Mouse (Mus musculus) neural tube, embryonic 12.5 days (tissue): ENCODE results near the gene Mfsd12. TPM values are rescaled to one million over a fixed set of nuclear protein-coding genes. Genes with fewer than 3 reads are reported as not detected.

Experiments
- ATAC-seq: fragments of 200-750 bp; cut with Nextera tagmentation; 2 replicates; pipeline ENCODE4 v1.8.0; 2017; ENCODE audit warnings: low read depth, mild to moderate bottlenecking, moderate TSS enrichment, moderate library complexity; ENCODE audit not compliant: low FRiP score
- H3K27ac ChIP-seq: fragments of 300-500 bp; sonication (generic); 2 replicates; pipeline ENCODE4 v1.5.1; 2016
- H3K27me3 ChIP-seq: fragments of 300-500 bp; sonication (generic); replicated peaks from 2 replicates; pipeline ENCODE4 v1.6.1; 2016; ENCODE audit warnings: mild to moderate bottlenecking
- H3K36me3 ChIP-seq: fragments of 300-500 bp; sonication (generic); 2 replicates; pipeline ENCODE4 v1.6.1; 2016; ENCODE audit warnings: mild to moderate bottlenecking
- H3K4me1 ChIP-seq: fragments of 300-500 bp; sonication (generic); 2 replicates; pipeline ENCODE4 v1.6.1; 2016
- H3K4me2 ChIP-seq: fragments of 300-500 bp; sonication (generic); replicated peaks from 2 replicates; pipeline ENCODE4 v1.6.1; 2016; ENCODE audit warnings: mild to moderate bottlenecking
- H3K4me3 ChIP-seq: fragments of 300-500 bp; sonication (generic); 2 replicates; pipeline ENCODE4 v1.5.1; 2016
- H3K9ac ChIP-seq: fragments of 300-500 bp; sonication (generic); 2 replicates; pipeline ENCODE4 v1.6.1; 2016; ENCODE audit warnings: mild to moderate bottlenecking
- H3K9me3 ChIP-seq: fragments of 300-500 bp; sonication (generic); 2 replicates; pipeline ENCODE4 v1.6.1; 2016; ENCODE audit warnings: mild to moderate bottlenecking
- WGBS: fragments of 180-500 bp; shearing (Covaris S2); methylation state at CpG from one replicate; pipeline ENCODE4 v1.1.7; 2016; 5-methylcytosine and 5-hydroxymethylcytosine counted together
- polyA plus RNA-seq: library from polyadenylated mRNA; unstranded; fragments of >200 nt; fragmentation: Nextera tagmentation; extraction: Ambion mirVana; gene quantifications from 2 replicates; pipeline ENCODE4 v1.2.1, GENCODE M21; 2016

Mfsd12 gene
- polyA plus RNA-seq, 1 experiment from 2014 or later: 16.8 TPM

GRCm38 (mm10) chr10:81346453-81347067 is 10.7 kb upstream of the Mfsd12 start:
- peaks cover 34% of the 10 kb centered on the region for H3K4me1 ChIP-seq
- WGBS: 5% methylated on average over 55 of the region's 55 CpGs
- peak overlapping the region; percentile 50 for H3K4me2 ChIP-seq
- no peaks in the 10 kb centered on the region for H3K9me3 ChIP-seq
- H3K27me3 ChIP-seq: peaks cover 54% of the 10 kb centered on the region
- H3K27ac ChIP-seq: no peak overlapping the region
- peak overlapping the region; percentile 46; the same call in 1 of the 2 replicates for H3K9ac ChIP-seq
- no peak for ATAC-seq
- peaks cover 15% of the 10 kb centered on the region; the same call in 1 of the 2 replicates for H3K36me3 ChIP-seq
- H3K4me3 ChIP-seq: peak overlapping the region; percentile 16; the same call in 1 of the 2 replicates

GRCm38 (mm10) chr10:81349146-81349545 is 8.1 kb upstream of the Mfsd12 start:
- peak overlapping the region; percentile 94 for H3K4me2 ChIP-seq
- H3K36me3 ChIP-seq: peaks cover 15% of the 10 kb centered on the region; the same call in 1 of the 2 replicates
- peak overlapping the region; percentile 74; the same call in 1 of the 2 replicates for H3K9ac ChIP-seq
- ATAC-seq: no peak
- no peak overlapping the region for H3K27ac ChIP-seq
- H3K4me1 ChIP-seq: peaks cover 26% of the 10 kb centered on the region
- peaks cover 34% of the 10 kb centered on the region for H3K27me3 ChIP-seq
- peak overlapping the region; percentile 76; the same call in 1 of the 2 replicates for H3K4me3 ChIP-seq
- no peaks in the 10 kb centered on the region for H3K9me3 ChIP-seq
- 2% methylated on average over 12 of the region's 12 CpGs for WGBS

DNA sequence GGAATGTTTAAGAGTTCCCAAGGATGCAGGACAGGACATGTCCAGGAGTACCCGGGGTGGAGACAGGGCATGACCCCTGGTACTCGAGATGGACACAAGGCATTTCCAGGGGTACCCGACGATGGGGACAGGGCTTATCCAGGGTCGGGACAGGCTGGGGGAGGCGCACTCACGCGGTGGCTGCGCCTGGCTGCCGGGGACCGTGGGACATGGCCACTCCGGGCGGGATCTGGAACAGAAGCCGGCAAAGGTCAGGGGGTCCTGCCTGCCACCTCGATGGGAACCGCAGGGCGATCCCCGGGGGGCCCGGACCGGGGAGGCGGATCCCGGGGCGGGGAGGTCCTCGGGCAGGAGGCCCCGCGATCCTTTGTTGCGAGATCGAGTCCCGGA is 7.3 kb upstream of the Mfsd12 start:
- Histone ChIP-seq H3K27ac (no peak overlapping the region), H3K9me3 (no peaks in the 10 kb centered on the region), H3K4me2 (peak overlapping the region; percentile 94), H3K27me3 (peaks cover 26% of the 10 kb centered on the region), H3K4me3 (peak overlapping the region; percentile 76), H3K36me3 (peaks cover 15% of the 10 kb centered on the region; the same call in 1 of the 2 replicates), H3K4me1 (peaks cover 26% of the 10 kb centered on the region), H3K9ac (peak overlapping the region; percentile 74)
- WGBS: under 1% methylated on average over 29 of the region's 29 CpGs
- peak; percentile 22 for ATAC-seq

DNA sequence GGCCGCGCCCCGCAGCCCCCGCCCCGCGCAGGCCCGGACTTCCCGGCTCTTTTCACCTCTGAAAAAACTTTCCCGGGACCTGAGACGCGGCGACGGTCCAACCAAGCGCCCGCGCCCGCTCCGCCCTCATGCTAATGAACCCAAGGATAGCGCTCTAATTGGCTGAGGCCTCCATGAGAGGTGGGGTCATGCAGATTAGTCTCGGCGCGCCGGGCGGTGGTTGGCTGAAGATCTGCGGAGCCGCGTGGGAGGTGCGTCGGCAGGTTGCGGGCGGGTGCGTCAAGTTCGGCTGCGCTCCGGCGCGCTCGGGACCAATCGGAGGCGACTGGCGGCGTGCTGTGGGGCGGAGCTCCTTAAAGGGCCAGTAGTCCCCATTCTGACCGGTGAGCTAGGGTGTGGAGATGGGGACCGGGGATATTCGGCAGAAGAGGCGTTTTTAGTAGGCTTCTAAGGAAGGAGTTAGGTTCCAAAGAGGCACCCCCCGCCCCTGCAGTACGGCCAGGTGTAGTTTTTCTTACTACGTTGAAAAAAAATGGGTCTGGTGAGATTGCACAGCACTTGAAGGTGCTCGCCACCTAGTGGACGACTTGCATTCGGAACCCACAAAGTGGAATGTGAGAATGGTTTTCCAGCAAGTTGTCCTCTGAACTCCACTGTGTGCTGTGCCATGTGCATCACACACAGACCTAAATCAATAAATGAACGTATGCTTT is 6.8 kb upstream of the Mfsd12 start, which contains the start of gene Hmg20b:
TSS of gene Hmg20b (minus strand) at position 130 of the 713 bp plus-strand sequence.
- ATAC-seq: peak; percentile 95
- Histone ChIP-seq H3K4me1 (peaks cover 26% of the 10 kb centered on the region), H3K4me3 (peak within 1 kb of the TSS; percentile 76), H3K4me2 (peak within 1 kb of the TSS; percentile 94), H3K9ac (peak within 1 kb of the TSS; percentile 74), H3K9me3 (no peaks in the 10 kb centered on the region), H3K36me3 (peaks cover 13% of the 10 kb centered on the region; the same call in 1 of the 2 replicates), H3K27ac (no peak within 1 kb of the TSS), H3K27me3 (peaks cover 20% of the 10 kb centered on the region; the same call in 1 of the 2 replicates)
- WGBS: under 1% methylated on average over 54 of the region's 54 CpGs

DNA sequence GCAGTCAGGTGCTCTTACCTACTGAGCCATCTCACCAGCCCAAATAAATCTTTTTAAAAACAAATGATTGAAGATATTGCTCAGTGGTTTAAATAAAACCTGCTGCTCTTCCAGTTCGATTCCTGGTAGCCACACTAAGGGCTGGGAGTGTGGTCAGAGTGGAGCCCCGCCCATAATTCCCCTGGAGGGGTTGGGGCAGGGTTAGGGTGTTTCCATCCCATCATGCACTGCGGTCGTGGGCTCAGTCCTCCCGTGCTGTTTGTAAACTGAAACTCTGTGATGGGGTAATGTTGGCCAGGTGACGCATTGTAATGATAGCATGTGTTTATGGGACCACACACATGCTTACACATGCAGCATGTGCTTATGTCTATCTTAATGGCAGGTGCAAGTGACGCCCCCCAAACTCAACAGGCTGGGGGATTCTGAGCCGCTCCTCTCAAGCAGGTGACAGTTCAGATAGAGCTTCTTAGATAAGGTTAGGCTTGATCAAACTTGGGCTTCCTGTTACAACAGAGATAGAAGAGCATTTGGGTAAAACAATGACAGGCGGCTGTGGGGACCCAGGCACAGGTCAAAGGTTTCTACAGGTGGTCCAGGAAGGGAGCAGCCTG is 5.5 kb upstream of the Mfsd12 start:
- no peak for ATAC-seq
- Histone ChIP-seq H3K27me3 (peaks cover 10% of the 10 kb centered on the region; the same call in 1 of the 2 replicates), H3K4me2 (no peak overlapping the region), H3K9ac (no peak overlapping the region), H3K4me1 (peaks cover 22% of the 10 kb centered on the region), H3K4me3 (no peak overlapping the region), H3K36me3 (peaks cover 8% of the 10 kb centered on the region; the same call in 1 of the 2 replicates), H3K9me3 (no peaks in the 10 kb centered on the region), H3K27ac (no peak overlapping the region)
- 24% methylated on average over 9 of the region's 9 CpGs for WGBS

GRCm38 (mm10) chr10:81354738-81355477 is 2.4 kb upstream of the Mfsd12 start:
- ATAC-seq: no peak
- no peak overlapping the region for H3K4me2 ChIP-seq
- H3K4me1 ChIP-seq: peaks cover 20% of the 10 kb centered on the region
- H3K27me3 ChIP-seq: 0 out of 2 replicates have a peak, but pooled peaks cover 2% of the 10 kb centered on the region
- no peak overlapping the region for H3K4me3 ChIP-seq
- H3K9me3 ChIP-seq: no peaks in the 10 kb centered on the region
- 78% methylated on average over 9 of the region's 9 CpGs for WGBS
- no peak overlapping the region for H3K27ac ChIP-seq
- H3K9ac ChIP-seq: no peak overlapping the region
- no peaks in the 10 kb centered on the region for H3K36me3 ChIP-seq

DNA sequence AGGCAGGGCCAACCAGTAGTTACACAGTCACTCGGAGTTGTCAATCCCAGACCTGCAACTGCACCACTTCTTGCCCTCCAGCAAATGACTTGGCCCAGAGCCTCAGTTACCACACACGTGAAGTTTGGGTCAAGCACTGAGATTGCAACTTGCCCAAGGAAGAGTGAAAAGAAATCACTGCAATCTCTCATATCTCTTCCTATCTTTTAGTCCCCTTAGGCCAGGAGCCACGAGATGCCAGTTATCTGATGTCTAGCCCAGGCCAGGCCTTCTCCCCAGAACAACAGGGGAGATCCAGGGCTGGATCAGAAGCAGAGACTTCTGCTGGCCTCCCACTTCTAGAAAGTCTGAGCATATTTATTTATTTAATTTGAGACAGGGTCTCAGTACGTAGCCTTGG is 1.8 kb upstream of the Mfsd12 start:
- Histone ChIP-seq H3K36me3 (no peaks in the 10 kb centered on the region), H3K4me1 (peaks cover 22% of the 10 kb centered on the region), H3K4me3 (no peak overlapping the region), H3K27ac (no peak overlapping the region), H3K27me3 (0 out of 2 replicates have a peak, but pooled peaks cover 2% of the 10 kb centered on the region), H3K9me3 (no peaks in the 10 kb centered on the region), H3K9ac (no peak overlapping the region), H3K4me2 (no peak overlapping the region)
- WGBS: 78% methylated on average over 4 of the region's 4 CpGs
- no peak for ATAC-seq

GRCm38 (mm10) chr10:81356352-81356990 is 820 bp upstream of the Mfsd12 start:
- Histone ChIP-seq H3K4me2 (peak overlapping the region; percentile 99), H3K9ac (no peak overlapping the region), H3K27ac (no peak overlapping the region), H3K36me3 (no peaks in the 10 kb centered on the region), H3K9me3 (no peaks in the 10 kb centered on the region), H3K27me3 (0 out of 2 replicates have a peak, but pooled peaks cover 2% of the 10 kb centered on the region), H3K4me3 (no peak overlapping the region), H3K4me1 (peaks cover 22% of the 10 kb centered on the region)
- ATAC-seq: no peak
- 57% methylated on average over 12 of the region's 12 CpGs for WGBS

DNA sequence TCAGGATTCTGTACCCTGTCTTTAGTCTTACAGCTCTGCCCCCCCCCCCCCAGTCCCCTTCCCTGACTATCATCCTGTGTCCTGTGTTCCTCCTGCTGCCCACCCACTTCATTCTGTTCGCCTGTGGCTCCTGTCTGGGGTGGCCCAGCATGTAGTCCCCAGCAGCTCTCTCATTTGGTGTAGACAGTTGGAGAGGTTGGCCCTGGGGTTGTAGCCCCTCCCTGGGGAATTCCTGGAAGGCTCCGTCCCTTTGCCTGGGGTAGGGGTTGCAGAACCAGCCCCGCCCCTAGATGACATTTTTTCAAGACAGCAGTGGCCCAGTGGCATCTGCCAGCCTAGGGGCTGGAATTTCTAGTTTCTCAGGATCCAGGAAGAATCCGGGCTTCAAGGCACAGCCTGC is 918 bp downstream of the Mfsd12 start:
- Histone ChIP-seq H3K4me3 (peak overlapping the region; percentile 71), H3K27ac (no peak overlapping the region), H3K27me3 (peaks cover 10% of the 10 kb centered on the region), H3K36me3 (no peaks in the 10 kb centered on the region), H3K4me2 (peak overlapping the region; percentile 99), H3K4me1 (peaks cover 24% of the 10 kb centered on the region), H3K9me3 (no peaks in the 10 kb centered on the region), H3K9ac (peak overlapping the region; percentile 83)
- WGBS: 33% methylated on average over 4 of the region's 4 CpGs
- no peak for ATAC-seq

DNA sequence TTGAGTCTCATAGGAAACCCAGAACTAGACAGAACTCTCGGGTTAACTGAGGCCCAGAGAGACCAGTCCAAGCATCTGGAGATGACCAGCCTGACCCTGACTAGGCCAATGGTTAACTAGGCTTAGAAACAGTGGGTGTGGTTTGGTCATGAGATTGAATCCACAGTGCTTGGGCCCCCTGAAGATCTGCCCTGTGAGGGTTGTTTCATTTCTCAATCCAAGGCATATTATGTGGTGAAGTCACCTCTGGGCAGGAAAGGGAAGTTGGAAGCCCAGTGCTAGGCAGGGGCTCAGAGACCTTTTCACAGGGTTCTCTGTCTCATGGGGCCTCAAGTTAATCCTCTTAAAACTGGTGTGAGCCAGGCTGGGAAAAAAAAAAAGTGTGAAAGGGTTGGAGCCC is 1.6 kb downstream of the Mfsd12 start:
- 71% methylated on average over 1 of the region's 1 CpGs for WGBS
- no peaks in the 10 kb centered on the region for H3K9me3 ChIP-seq

DNA sequence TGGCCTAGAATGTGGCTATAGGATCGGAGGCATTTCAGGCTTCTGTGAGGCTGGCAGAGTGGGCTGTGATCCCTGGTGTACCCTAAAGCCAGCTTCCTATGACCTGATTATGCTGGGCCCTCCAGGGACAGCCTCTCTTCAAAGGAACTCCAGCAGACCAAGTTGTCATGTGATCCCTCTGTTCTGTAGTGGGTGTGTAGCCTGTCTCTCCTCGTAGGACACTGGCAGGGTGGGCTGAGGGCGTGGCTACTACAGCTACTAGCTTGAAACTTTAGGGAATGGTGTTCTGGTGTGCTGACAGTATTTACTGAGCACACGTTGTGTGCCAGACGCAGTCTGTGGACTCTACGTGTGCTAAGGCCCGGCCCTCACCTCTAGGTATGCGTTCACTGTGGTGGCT is 3.4 kb downstream of the Mfsd12 start:
- Histone ChIP-seq H3K9ac (no peak overlapping the region), H3K4me2 (no peak overlapping the region), H3K27ac (no peak overlapping the region), H3K9me3 (no peaks in the 10 kb centered on the region), H3K27me3 (peaks cover 28% of the 10 kb centered on the region), H3K36me3 (no peaks in the 10 kb centered on the region), H3K4me1 (peaks cover 44% of the 10 kb centered on the region), H3K4me3 (no peak overlapping the region)
- 71% methylated on average over 8 of the region's 8 CpGs for WGBS
- no peak for ATAC-seq

More for the DNA sequence above, 1.6 kb downstream of the Mfsd12 start:
- H3K36me3 ChIP-seq: no peaks in the 10 kb centered on the region
- H3K27me3 ChIP-seq: peaks cover 16% of the 10 kb centered on the region
- peak overlapping the region; percentile 99 for H3K4me2 ChIP-seq
- no peak overlapping the region for H3K4me3 ChIP-seq
- no peak overlapping the region for H3K9ac ChIP-seq
- ATAC-seq: no peak
- H3K27ac ChIP-seq: no peak overlapping the region
- H3K4me1 ChIP-seq: peaks cover 30% of the 10 kb centered on the region
